ENCODE assay signal across 22 mouse cellular contexts in the genomic region with DNA sequence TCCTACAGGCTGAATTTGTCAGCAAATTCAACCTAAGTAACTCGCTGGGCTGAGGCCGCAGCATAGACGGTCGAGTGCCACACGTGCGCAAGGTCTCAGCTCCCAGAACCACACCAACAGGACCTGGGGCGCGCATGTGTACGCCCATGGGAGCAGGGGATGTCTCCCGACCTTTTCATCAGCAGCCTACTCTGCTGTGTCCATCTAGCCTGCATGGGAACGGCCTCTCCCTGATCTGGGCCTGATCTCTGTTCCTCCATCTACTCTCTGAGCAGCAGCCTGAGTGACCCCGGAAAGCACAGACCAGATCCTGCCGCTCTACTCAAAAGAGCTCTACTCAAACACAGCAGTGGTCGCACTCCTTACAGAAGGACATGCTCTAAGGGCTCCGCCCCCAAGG. TPM values are rescaled to one million over a fixed set of nuclear protein-coding genes. Genes with fewer than 3 reads are reported as not detected.
A peak's percentile ranks its signal among the peaks of the same experiment; 100 is the strongest.
DNase-seq lines count a peak whose midpoint lies in the region; ATAC-seq lines count a peak whose summit lies in the region.
"Had no signal": no experiment of that assay in that cellular context is flagged by ENCODE, and none has a peak within 500 bp of the region (broad histone marks: within the 10 kb centered on the region; RNA-seq: fewer than 3 reads in every experiment).

No protein-coding gene starts in this region.

- WGBS in hindbrain, embryonic 13.5 days: 86% methylated on average over 15 of the region's 15 CpGs
- 85% methylated on average over 15 of the region's 15 CpGs for WGBS in hindbrain, embryonic 16.5 days
- WGBS in midbrain, embryonic 10.5 days: 89% methylated on average over 15 of the region's 15 CpGs
- 86% methylated on average over 15 of the region's 15 CpGs for WGBS in midbrain, embryonic 14.5 days

- H3K9me3 ChIP-seq in erythroblast, embryonic 14.5 days (ENCODE audit: control insufficient read depth, low read length): no peaks in the 10 kb centered on the region
- H3K9me3 ChIP-seq in hindbrain, embryonic 13.5 days: no peaks in the 10 kb centered on the region
- H3K9me3 ChIP-seq in hindbrain, embryonic 16.5 days (ENCODE audit: control insufficient read depth, low read length): no peaks in the 10 kb centered on the region
- H3K9me3 ChIP-seq in midbrain, embryonic 10.5 days (replicated peaks): no peaks in the 10 kb centered on the region
- no peaks in the 10 kb centered on the region for H3K9me3 ChIP-seq in midbrain, embryonic 14.5 days (ENCODE audit: control insufficient read depth, low read length)
- H3K9me3 ChIP-seq: forebrain, embryonic 10.5 days; hindbrain, embryonic 15.5 days had no signal

- DNase-seq in midbrain, embryonic 10.5 days (ENCODE audit: low spot score): no peak
- DNase-seq in midbrain, embryonic 14.5 days: no peak
- no peak for DNase-seq in urinary bladder, postnatal 25 days (ENCODE audit: low spot score)
- no peak for DNase-seq in lung, adult 18-20 months
- DNase-seq: cerebellum, adult 18-20 months; cerebellum, postnatal 25 days; embryo, embryonic 11 days; gastrocnemius, postnatal 25 days; kidney, adult 11 months; layer of hippocampus, postnatal 36 days; retina, postnatal 1 day; right cerebral cortex, postnatal 4 days had no signal

- H3K9ac ChIP-seq in hindbrain, embryonic 13.5 days: peak overlapping the region; percentile 39; the same call in 1 of the 2 replicates
- no peak overlapping the region for H3K9ac ChIP-seq in hindbrain, embryonic 16.5 days (ENCODE audit: low read depth, low read length)
- no peak overlapping the region for H3K9ac ChIP-seq in midbrain, embryonic 14.5 days (replicated peaks; ENCODE audit: low read length)
- H3K9ac ChIP-seq: hindbrain, embryonic 15.5 days had no signal

- H3K27ac ChIP-seq in hindbrain, embryonic 13.5 days: no peak overlapping the region
- no peak overlapping the region for H3K27ac ChIP-seq in hindbrain, embryonic 16.5 days (ENCODE audit: low read depth, low read length)
- H3K27ac ChIP-seq in midbrain, embryonic 10.5 days (replicated peaks): no peak overlapping the region
- H3K27ac ChIP-seq in midbrain, embryonic 14.5 days (replicated peaks; ENCODE audit: low read depth, low read length): no peak overlapping the region
- H3K27ac ChIP-seq: forebrain, embryonic 10.5 days; hindbrain, embryonic 15.5 days had no signal

- peaks cover 71% of the 10 kb centered on the region for H3K36me3 ChIP-seq in erythroblast, embryonic 14.5 days (ENCODE audit: control insufficient read depth)
- peaks cover 41% of the 10 kb centered on the region for H3K36me3 ChIP-seq in hindbrain, embryonic 13.5 days
- H3K36me3 ChIP-seq in hindbrain, embryonic 16.5 days (ENCODE audit: control insufficient read depth, insufficient read depth, low read length): peaks cover 15% of the 10 kb centered on the region
- peaks cover 65% of the 10 kb centered on the region for H3K36me3 ChIP-seq in midbrain, embryonic 10.5 days
- peaks cover 40% of the 10 kb centered on the region for H3K36me3 ChIP-seq in midbrain, embryonic 14.5 days (ENCODE audit: control insufficient read depth, insufficient read depth, low read length)

- peak overlapping the region; percentile 15 for H3K4me3 ChIP-seq in erythroblast, embryonic 14.5 days (replicated peaks)
- no peak overlapping the region for H3K4me3 ChIP-seq in hindbrain, embryonic 13.5 days
- no peak overlapping the region for H3K4me3 ChIP-seq in hindbrain, embryonic 16.5 days (ENCODE audit: low read length)
- H3K4me3 ChIP-seq in midbrain, embryonic 10.5 days: peak overlapping the region; percentile 11; the same call in 1 of the 2 replicates
- H3K4me3 ChIP-seq in midbrain, embryonic 14.5 days (replicated peaks; ENCODE audit: low read depth, low read length): no peak overlapping the region
- H3K4me3 ChIP-seq: hindbrain, embryonic 15.5 days had no signal

- H3K27me3 ChIP-seq in erythroblast, embryonic 14.5 days (ENCODE audit: control insufficient read depth): no peaks in the 10 kb centered on the region
- no peaks in the 10 kb centered on the region for H3K27me3 ChIP-seq in hindbrain, embryonic 13.5 days
- H3K27me3 ChIP-seq in hindbrain, embryonic 16.5 days (replicated peaks; ENCODE audit: control insufficient read depth, insufficient read depth, low read length): no peaks in the 10 kb centered on the region
- no peaks in the 10 kb centered on the region for H3K27me3 ChIP-seq in midbrain, embryonic 10.5 days (ENCODE audit: low read depth, poor library complexity, severe bottlenecking)
- H3K27me3 ChIP-seq in midbrain, embryonic 14.5 days (ENCODE audit: control insufficient read depth, insufficient read depth, low read length): no peaks in the 10 kb centered on the region
- H3K27me3 ChIP-seq: hindbrain, embryonic 15.5 days had no signal

- H3K4me2 ChIP-seq in hindbrain, embryonic 13.5 days: no peak overlapping the region
- no peak overlapping the region for H3K4me2 ChIP-seq in hindbrain, embryonic 16.5 days (ENCODE audit: low read length)
- no peak overlapping the region for H3K4me2 ChIP-seq in midbrain, embryonic 14.5 days (ENCODE audit: low read length)
- H3K4me2 ChIP-seq: hindbrain, embryonic 15.5 days had no signal

- H3K4me1 ChIP-seq in erythroblast, embryonic 14.5 days (ENCODE audit: control insufficient read depth): peaks cover 81% of the 10 kb centered on the region
- H3K4me1 ChIP-seq in hindbrain, embryonic 13.5 days (replicated peaks): peaks cover 44% of the 10 kb centered on the region
- H3K4me1 ChIP-seq in hindbrain, embryonic 16.5 days (ENCODE audit: control insufficient read depth, insufficient read depth, low read depth, low read length): peaks cover 18% of the 10 kb centered on the region
- H3K4me1 ChIP-seq in midbrain, embryonic 10.5 days: peaks cover 52% of the 10 kb centered on the region
- peaks cover 16% of the 10 kb centered on the region for H3K4me1 ChIP-seq in midbrain, embryonic 14.5 days (ENCODE audit: control insufficient read depth, insufficient read depth, low read length)

- no peak for ATAC-seq in erythroblast, adult 5-6 weeks (replicated peaks; ENCODE audit: low FRiP score, poor library complexity, severe bottlenecking)
- ATAC-seq in hindbrain, embryonic 13.5 days (ENCODE audit: low FRiP score): no peak
- no peak for ATAC-seq in hindbrain, embryonic 16.5 days
- ATAC-seq in midbrain, embryonic 14.5 days (ENCODE audit: low FRiP score, low TSS enrichment): no peak
- ATAC-seq: CD4-positive, CD25-positive, alpha-beta regulatory T cell, adult 4 months; lung, postnatal 0 days; midbrain, embryonic 16.5 days had no signal

RNA-seq across cellular contexts. Expression of a gene that starts 3.5 kb away (rescaled TPM):
- 5.0 and 5.3 TPM in 2 replicates for polyA plus RNA-seq in erythroblast, embryonic 14.5 days (2012)
- 13.4 and 20.2 TPM in 2 replicates for total RNA-seq in erythroblast, adult 5-6 weeks (2015; ENCODE audit: low replicate concordance)
- 17.4 and 31.6 TPM in 2 replicates for total RNA-seq in erythroblast, adult 5-6 weeks (2017; ENCODE audit: low replicate concordance)
- 106 and 114 TPM in 2 replicates for polyA plus RNA-seq in hindbrain, embryonic 13.5 days (2015; fragmentation: Nextera tagmentation; extraction: Ambion mirVana)
- polyA plus RNA-seq in hindbrain, embryonic 16.5 days (2015; fragmentation: Nextera tagmentation; extraction: Ambion mirVana): 105 and 113 TPM in 2 replicates
- polyA plus RNA-seq in midbrain, embryonic 10.5 days (2016; fragmentation: Nextera tagmentation; extraction: Ambion mirVana): 205 and 232 TPM in 2 replicates
- polyA plus RNA-seq in midbrain, embryonic 14.5 days (2014; fragmentation: Nextera tagmentation; extraction: Ambion mirVana): 112 and 114 TPM in 2 replicates

RNA-seq across cellular contexts. Expression of a gene that starts 8.1 kb away (rescaled TPM):
- polyA plus RNA-seq in erythroblast, embryonic 14.5 days (2012): 0.99 and 2.0 TPM in 2 replicates
- total RNA-seq in erythroblast, adult 5-6 weeks (2015; ENCODE audit: low replicate concordance): 19.4 and 31.1 TPM in 2 replicates
- total RNA-seq in erythroblast, adult 5-6 weeks (2017; ENCODE audit: low replicate concordance): 38.9 and 41.0 TPM in 2 replicates
- 108 and 111 TPM in 2 replicates for polyA plus RNA-seq in hindbrain, embryonic 13.5 days (2015; fragmentation: Nextera tagmentation; extraction: Ambion mirVana)
- 118 and 123 TPM in 2 replicates for polyA plus RNA-seq in hindbrain, embryonic 16.5 days (2015; fragmentation: Nextera tagmentation; extraction: Ambion mirVana)
- polyA plus RNA-seq in midbrain, embryonic 10.5 days (2016; fragmentation: Nextera tagmentation; extraction: Ambion mirVana): 62.8 and 67.9 TPM in 2 replicates
- polyA plus RNA-seq in midbrain, embryonic 14.5 days (2014; fragmentation: Nextera tagmentation; extraction: Ambion mirVana): 117 and 122 TPM in 2 replicates

RNA-seq across cellular contexts. Expression of a gene that starts 22.5 kb away (rescaled TPM):
- polyA plus RNA-seq in erythroblast, embryonic 14.5 days (2012): 0.03 and 0.30 TPM in 2 replicates
- not detected in 2 replicates for total RNA-seq in erythroblast, adult 5-6 weeks (2015; ENCODE audit: low replicate concordance)
- total RNA-seq in erythroblast, adult 5-6 weeks (2017; ENCODE audit: low replicate concordance): 0.26 and 0.70 TPM in 2 replicates
- 18.9 and 20.2 TPM in 2 replicates for polyA plus RNA-seq in hindbrain, embryonic 13.5 days (2015; fragmentation: Nextera tagmentation; extraction: Ambion mirVana)
- polyA plus RNA-seq in hindbrain, embryonic 16.5 days (2015; fragmentation: Nextera tagmentation; extraction: Ambion mirVana): 48.1 and 51.2 TPM in 2 replicates
- 10.7 and 14.8 TPM in 2 replicates for polyA plus RNA-seq in midbrain, embryonic 10.5 days (2016; fragmentation: Nextera tagmentation; extraction: Ambion mirVana)
- 27.6 and 32.6 TPM in 2 replicates for polyA plus RNA-seq in midbrain, embryonic 14.5 days (2014; fragmentation: Nextera tagmentation; extraction: Ambion mirVana)
- total RNA-seq: liver, adult 2 months had no signal
- polyA plus RNA-seq: liver, adult 2 months had no signal

RNA-seq across cellular contexts. Expression of a gene that starts 57.0 kb away (rescaled TPM):
- 0.03 TPM in 1 of 2 replicates, not detected in the other for polyA plus RNA-seq in erythroblast, embryonic 14.5 days (2012)
- total RNA-seq in erythroblast, adult 5-6 weeks (2015; ENCODE audit: low replicate concordance): 4.0 and 5.6 TPM in 2 replicates
- total RNA-seq in erythroblast, adult 5-6 weeks (2017; ENCODE audit: low replicate concordance): 5.4 and 9.5 TPM in 2 replicates
- 1.3 and 2.0 TPM in 2 replicates for polyA plus RNA-seq in hindbrain, embryonic 13.5 days (2015; fragmentation: Nextera tagmentation; extraction: Ambion mirVana)
- 2.0 and 2.4 TPM in 2 replicates for polyA plus RNA-seq in hindbrain, embryonic 16.5 days (2015; fragmentation: Nextera tagmentation; extraction: Ambion mirVana)
- 0.75 and 0.82 TPM in 2 replicates for polyA plus RNA-seq in midbrain, embryonic 10.5 days (2016; fragmentation: Nextera tagmentation; extraction: Ambion mirVana)
- polyA plus RNA-seq in midbrain, embryonic 14.5 days (2014; fragmentation: Nextera tagmentation; extraction: Ambion mirVana): 1.3 and 2.8 TPM in 2 replicates

Comparison
In these comparisons a context has a peak if more than half of its experiments do, and no peak if none do; other contexts are left out.
1. H3K4me3 ChIP-seq: peak in erythroblast, embryonic 14.5 days (single experiment) and midbrain, embryonic 10.5 days (single experiment); none in hindbrain, embryonic 13.5 days (single experiment), hindbrain, embryonic 16.5 days (single experiment) and midbrain, embryonic 14.5 days (single experiment).
2. RNA of a gene that starts 3.5 kb away (polyA plus RNA-seq): 205 to 232 TPM in midbrain, embryonic 10.5 days, 112 to 114 TPM in midbrain, embryonic 14.5 days, 106 to 114 TPM in hindbrain, embryonic 13.5 days and 105 to 113 TPM in hindbrain, embryonic 16.5 days; 5.0 to 5.3 TPM in erythroblast, embryonic 14.5 days; every median in the first group is over 10 times any median in the second.
3. RNA of a gene that starts 8.1 kb away (polyA plus RNA-seq): 118 to 123 TPM in hindbrain, embryonic 16.5 days, 117 to 122 TPM in midbrain, embryonic 14.5 days, 108 to 111 TPM in hindbrain, embryonic 13.5 days and 62.8 to 67.9 TPM in midbrain, embryonic 10.5 days; 0.99 to 2.0 TPM in erythroblast, embryonic 14.5 days; every median in the first group is over 10 times any median in the second.